Mouse (Mus musculus) bone marrow, adult 2 months (tissue): ENCODE data around the gene Ddx58.

Experiments used
- CTCF ChIP-seq: fragments of 200-500 bp; IDR thresholded peaks from 2 replicates; pipeline ENCODE4 v1.5.1; 2011; ENCODE audit warnings: low read length, control low read depth; ENCODE audit not compliant: control insufficient read depth, insufficient read depth
- POLR2A ChIP-seq: fragments of 200-500 bp; IDR thresholded peaks from 2 replicates; pipeline ENCODE4 v1.6.1; 2011; ENCODE audit warnings: low read depth, mild to moderate bottlenecking, control low read depth, low read length, borderline replicate concordance; ENCODE audit not compliant: control insufficient read depth

DNA sequence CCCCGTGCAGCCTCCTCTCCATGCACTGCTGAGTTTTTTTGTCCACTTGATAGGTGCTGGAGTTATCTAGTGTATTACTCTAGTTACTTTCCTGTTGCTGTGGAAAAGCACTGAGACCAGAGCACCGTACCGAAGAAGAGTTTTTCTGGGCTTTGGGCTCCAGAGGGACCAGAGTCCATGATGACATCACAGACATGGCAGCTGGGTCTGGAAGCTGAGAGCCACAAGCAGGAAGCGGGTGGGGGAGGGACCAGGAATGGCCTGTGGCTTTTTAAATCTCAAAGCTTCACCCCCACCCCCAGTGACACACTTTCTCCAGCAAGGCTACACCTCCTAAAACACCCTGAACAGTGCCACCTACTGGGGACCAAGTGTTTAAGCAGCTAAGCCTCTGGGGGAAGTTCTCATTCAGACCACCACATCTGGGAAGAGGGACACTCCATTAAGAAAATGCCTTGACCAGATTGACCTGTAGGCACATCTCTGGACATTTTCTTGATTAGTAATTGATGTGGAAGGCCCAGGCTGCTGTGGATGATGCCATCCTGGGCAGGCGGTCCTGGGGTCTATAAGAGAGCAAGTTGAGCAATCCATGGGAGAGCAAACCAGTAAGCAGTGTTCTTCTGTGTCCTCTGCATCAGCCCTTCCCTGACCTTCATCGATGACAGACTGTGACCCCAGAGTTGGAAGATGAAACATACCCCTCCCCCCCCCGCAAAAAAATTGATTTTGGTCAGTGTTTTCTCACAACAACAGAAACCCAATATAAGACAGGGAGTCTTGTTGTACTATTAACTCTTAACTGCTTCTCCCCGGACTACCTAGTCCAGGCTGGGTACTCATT lies 78.8 kb downstream of the Ddx58 start:
- no peak for TF ChIP-seq CTCF
- TF ChIP-seq POLR2A: no peak
